Mouse (Mus musculus) C2C12 (cell line): Measurements from ENCODE around the gene Cdk5r1.

ENCODE experiments used
- CEBPB ChIP-seq: IDR thresholded peaks from one replicate; pipeline ENCODE4 v1.6.1; 2011; ENCODE audit warnings: low read depth, mild to moderate bottlenecking, control low read depth, moderate library complexity
- CTCF ChIP-seq: IDR thresholded peaks from one replicate; pipeline ENCODE4 v1.5.1; 2011; ENCODE audit not compliant: control insufficient read depth, insufficient read depth, insufficient read length
- FOSL1 ChIP-seq: IDR thresholded peaks from one replicate; pipeline ENCODE4 v1.8.0; 2011; ENCODE audit warnings: mild to moderate bottlenecking, low read length; ENCODE audit not compliant: poor library complexity, insufficient read depth, severe bottlenecking
- MYOG ChIP-seq: IDR thresholded peaks from one replicate; pipeline ENCODE4 v1.6.1; 2011; ENCODE audit not compliant: control insufficient read depth, insufficient read length; ENCODE audit errors: extremely low read depth
- USF1 ChIP-seq: IDR thresholded peaks from one replicate; pipeline ENCODE4 v1.6.1; 2011; ENCODE audit warnings: low read depth, mild to moderate bottlenecking, control low read depth, moderate library complexity

- TF ChIP-seq CTCF, result no peak
- no peak for TF ChIP-seq CEBPB
- TF ChIP-seq FOSL1, result no peak
- no peak for TF ChIP-seq USF1
- no peak for TF ChIP-seq MYOG
Observed at GRCm38 (mm10) chr11:80494852-80495251, 18.0 kb downstream of the Cdk5r1 start.
